ENCODE assay signal across 26 mouse cellular contexts in the genomic region with DNA sequence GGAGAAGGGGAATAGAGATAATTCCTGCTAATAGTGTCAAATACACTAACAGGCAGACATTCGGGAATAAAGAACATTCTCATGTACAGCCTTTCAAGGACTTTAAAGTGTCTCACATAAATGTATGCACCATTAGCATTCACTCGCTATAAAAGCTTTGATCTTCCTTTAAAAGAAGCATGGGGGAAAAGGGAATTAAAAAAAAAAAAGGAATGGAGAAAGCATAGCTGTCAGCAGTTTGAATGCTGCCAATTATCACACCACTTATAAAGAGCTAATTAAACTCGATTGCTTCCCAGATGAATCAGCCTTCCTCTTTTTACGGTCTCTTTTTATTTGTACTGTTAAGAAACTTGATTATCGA.
DNase-seq lines count a peak whose midpoint lies in the region; ATAC-seq and TF ChIP-seq lines count a peak whose summit lies in the region.
"Had no signal": no experiment of that assay in that cellular context is flagged by ENCODE, and none has a peak within 500 bp of the region (broad histone marks: within the 10 kb centered on the region; RNA-seq: fewer than 3 reads in every experiment).

No protein-coding gene starts in this region.

- no peak overlapping the region for H3K4me3 ChIP-seq in neural tube, embryonic 12.5 days
- H3K4me3 ChIP-seq in forebrain, embryonic 12.5 days (replicated peaks): no peak overlapping the region
- no peak overlapping the region for H3K4me3 ChIP-seq in forebrain, embryonic 16.5 days (replicated peaks; ENCODE audit: low read length)
- H3K4me3 ChIP-seq in neural tube, embryonic 14.5 days (ENCODE audit: low read depth, low read length): no peak overlapping the region
- no peak overlapping the region for H3K4me3 ChIP-seq in cerebellum, adult 2 months (replicated peaks; ENCODE audit: insufficient read depth, low read depth, low read length)
- H3K4me3 ChIP-seq: heart, embryonic 10.5 days; heart, embryonic 15.5 days; kidney, embryonic 15.5 days; left cerebral cortex, adult 2 months; limb, embryonic 12.5 days; lung, embryonic 15.5 days had no signal

- peak; percentile 33; the same call in 1 of the 2 replicates for ATAC-seq in neural tube, embryonic 12.5 days (ENCODE audit: low FRiP score, low read depth)
- peak; percentile 78 for ATAC-seq in forebrain, embryonic 12.5 days (ENCODE audit: low FRiP score)
- peak; percentile 78 for ATAC-seq in forebrain, embryonic 16.5 days
- ATAC-seq in neural tube, embryonic 14.5 days (ENCODE audit: low read depth): peak; percentile 39; the same call in 1 of the 2 replicates
- ATAC-seq: hindbrain, embryonic 16.5 days had no signal

- no peaks in the 10 kb centered on the region for H3K36me3 ChIP-seq in neural tube, embryonic 12.5 days
- no peaks in the 10 kb centered on the region for H3K36me3 ChIP-seq in forebrain, embryonic 12.5 days (replicated peaks)
- no peaks in the 10 kb centered on the region for H3K36me3 ChIP-seq in forebrain, embryonic 16.5 days (ENCODE audit: control insufficient read depth, insufficient read depth)
- H3K36me3 ChIP-seq in neural tube, embryonic 14.5 days (ENCODE audit: control insufficient read depth, insufficient read depth, low read length): no peaks in the 10 kb centered on the region
- H3K36me3 ChIP-seq: heart, embryonic 10.5 days; heart, embryonic 15.5 days; kidney, embryonic 15.5 days; limb, embryonic 12.5 days; lung, embryonic 15.5 days had no signal

- H3K9ac ChIP-seq in neural tube, embryonic 12.5 days: no peak overlapping the region
- no peak overlapping the region for H3K9ac ChIP-seq in forebrain, embryonic 12.5 days
- H3K9ac ChIP-seq in forebrain, embryonic 16.5 days (replicated peaks; ENCODE audit: low read depth, low read length): no peak overlapping the region
- H3K9ac ChIP-seq in neural tube, embryonic 14.5 days (replicated peaks; ENCODE audit: low read depth, low read length): no peak overlapping the region
- H3K9ac ChIP-seq: heart, embryonic 15.5 days; kidney, embryonic 15.5 days; limb, embryonic 12.5 days; lung, embryonic 15.5 days had no signal

- 31% methylated on average over 5 of the region's 5 CpGs for WGBS in neural tube, embryonic 12.5 days
- WGBS in forebrain, embryonic 12.5 days: 14% methylated on average over 5 of the region's 5 CpGs
- 2% methylated on average over 5 of the region's 5 CpGs for WGBS in forebrain, embryonic 16.5 days
- 25% methylated on average over 5 of the region's 5 CpGs for WGBS in neural tube, embryonic 14.5 days
- 72% methylated on average over 5 of the region's 5 CpGs for WGBS in cerebellum, adult 2 months

- no peaks in the 10 kb centered on the region for H3K27me3 ChIP-seq in neural tube, embryonic 12.5 days (replicated peaks)
- peaks cover 12% of the 10 kb centered on the region for H3K27me3 ChIP-seq in forebrain, embryonic 12.5 days
- no peaks in the 10 kb centered on the region for H3K27me3 ChIP-seq in forebrain, embryonic 16.5 days (replicated peaks; ENCODE audit: control insufficient read depth, insufficient read depth, low read length)
- no peaks in the 10 kb centered on the region for H3K27me3 ChIP-seq in neural tube, embryonic 14.5 days (ENCODE audit: control insufficient read depth, insufficient read depth, low read length)
- no peaks in the 10 kb centered on the region for H3K27me3 ChIP-seq in cerebellum, adult 2 months (ENCODE audit: control insufficient read depth, insufficient read depth, low read length)
- H3K27me3 ChIP-seq: heart, embryonic 15.5 days; kidney, embryonic 15.5 days; limb, embryonic 12.5 days; lung, embryonic 15.5 days had no signal

- H3K4me2 ChIP-seq in neural tube, embryonic 12.5 days (replicated peaks): no peak overlapping the region
- H3K4me2 ChIP-seq in forebrain, embryonic 12.5 days: no peak overlapping the region
- no peak overlapping the region for H3K4me2 ChIP-seq in forebrain, embryonic 16.5 days (ENCODE audit: low read length)
- no peak overlapping the region for H3K4me2 ChIP-seq in neural tube, embryonic 14.5 days (ENCODE audit: low read depth, low read length)
- H3K4me2 ChIP-seq: heart, embryonic 15.5 days; kidney, embryonic 15.5 days; limb, embryonic 12.5 days; liver, embryonic 11.5 days; lung, embryonic 15.5 days had no signal

- DNase-seq in neural tube, embryonic 10.5 days (ENCODE audit: extremely low spot score, low spot score): no peak
- no peak for DNase-seq in cerebellum, adult 11-12 months
- DNase-seq in cerebellum, adult 2 months: no peak
- DNase-seq in cerebellum, postnatal 25 days: no peak
- DNase-seq: adrenal gland, postnatal 25 days; B cell, adult 2 months; cerebellum, adult 9-11 months; gastrocnemius, postnatal 25 days; heart, adult 11 months; kidney, adult 18-20 months; kidney, postnatal 25 days; lung, postnatal 36 days; right cerebral cortex, postnatal 25 days; thymus, postnatal 14 days had no signal

- no peak overlapping the region for H3K27ac ChIP-seq in neural tube, embryonic 12.5 days
- H3K27ac ChIP-seq in forebrain, embryonic 12.5 days: 0 out of 2 replicates have a peak overlapping the region, but pooled peaks have one; percentile 71
- H3K27ac ChIP-seq in forebrain, embryonic 16.5 days (ENCODE audit: low read length): no peak overlapping the region
- no peak overlapping the region for H3K27ac ChIP-seq in neural tube, embryonic 14.5 days (ENCODE audit: low read depth, low read length)
- H3K27ac ChIP-seq in cerebellum, adult 2 months (ENCODE audit: insufficient read depth, low read length): no peak overlapping the region
- H3K27ac ChIP-seq: heart, embryonic 10.5 days; heart, embryonic 15.5 days; kidney, embryonic 15.5 days; left cerebral cortex, adult 2 months; limb, embryonic 12.5 days; lung, embryonic 15.5 days had no signal

- TF ChIP-seq CTCF in cerebellum, adult 2 months (IDR thresholded peaks at IDR 0.05; ENCODE audit: borderline replicate concordance, insufficient read depth, low read depth, low read length): no peak

- H3K9me3 ChIP-seq in neural tube, embryonic 12.5 days: no peaks in the 10 kb centered on the region
- H3K9me3 ChIP-seq in forebrain, embryonic 12.5 days: no peaks in the 10 kb centered on the region
- H3K9me3 ChIP-seq in forebrain, embryonic 16.5 days (ENCODE audit: control insufficient read depth, low read length): no peaks in the 10 kb centered on the region
- no peaks in the 10 kb centered on the region for H3K9me3 ChIP-seq in neural tube, embryonic 14.5 days (ENCODE audit: control insufficient read depth, low read length)
- H3K9me3 ChIP-seq: heart, embryonic 10.5 days; heart, embryonic 15.5 days; kidney, embryonic 15.5 days; limb, embryonic 12.5 days; lung, embryonic 15.5 days had no signal

- no peak for TF ChIP-seq POLR2A in cerebellum, adult 2 months (IDR thresholded peaks at IDR 0.05; ENCODE audit: borderline replicate concordance, insufficient read depth, low read length)

- H3K4me1 ChIP-seq in neural tube, embryonic 12.5 days: no peaks in the 10 kb centered on the region
- peaks cover 20% of the 10 kb centered on the region for H3K4me1 ChIP-seq in forebrain, embryonic 12.5 days
- peaks cover 15% of the 10 kb centered on the region for H3K4me1 ChIP-seq in forebrain, embryonic 16.5 days (replicated peaks; ENCODE audit: control insufficient read depth, insufficient read depth, low read length)
- peaks cover 10% of the 10 kb centered on the region for H3K4me1 ChIP-seq in neural tube, embryonic 14.5 days (ENCODE audit: control insufficient read depth, insufficient read depth, low read length)
- no peaks in the 10 kb centered on the region for H3K4me1 ChIP-seq in cerebellum, adult 2 months (ENCODE audit: control insufficient read depth, insufficient read depth, low read length)
- H3K4me1 ChIP-seq: heart, embryonic 15.5 days had no signal
